Mouse (Mus musculus): ENCODE measurements around the gene Txndc15.

Txndc15 gene

DNA sequence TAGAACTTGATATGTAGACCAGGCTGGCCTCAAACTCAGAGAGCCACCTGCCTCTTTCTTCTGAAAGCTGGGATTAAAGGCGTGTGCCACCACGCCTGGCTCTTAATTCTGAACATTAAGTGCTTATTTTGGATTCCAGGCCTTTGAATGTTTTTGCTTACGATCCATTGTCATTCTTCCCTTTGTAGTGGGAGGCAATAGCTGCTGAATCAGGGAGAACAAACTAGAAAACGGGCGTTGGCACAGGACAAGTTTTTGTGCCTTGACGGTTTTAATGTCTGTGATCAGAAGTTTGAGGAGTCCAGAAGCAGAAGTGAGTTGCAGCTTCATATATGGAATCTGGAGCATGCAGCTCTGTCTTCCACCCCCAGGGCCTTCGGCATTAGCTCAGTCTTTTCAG lies 16.3 kb downstream of the Txndc15 start:
- DNase-seq (ENCODE audit: low spot score in 2 of 2) = no peak

DNA sequence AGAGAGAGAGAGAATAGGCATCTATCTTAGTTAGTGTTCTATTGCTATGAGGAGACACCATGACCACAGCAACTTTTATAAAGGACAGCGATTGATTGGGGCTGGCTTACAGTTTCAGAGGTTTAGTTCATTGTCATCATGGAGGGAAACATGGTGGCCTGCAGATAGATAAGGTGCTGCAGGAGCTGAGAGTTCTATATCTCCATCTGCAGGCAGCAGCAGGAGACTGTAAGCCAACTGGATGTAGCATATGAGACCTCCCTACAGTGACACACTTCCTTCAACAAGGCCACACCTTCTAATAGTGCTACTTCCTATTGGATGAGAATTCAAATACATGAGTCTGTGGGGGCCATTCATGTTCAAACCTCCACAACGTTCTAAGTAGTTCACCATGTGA lies 17.7 kb downstream of the Txndc15 start:
- DNase-seq (ENCODE audit: low spot score in 2 of 2) = no peak

DNA sequence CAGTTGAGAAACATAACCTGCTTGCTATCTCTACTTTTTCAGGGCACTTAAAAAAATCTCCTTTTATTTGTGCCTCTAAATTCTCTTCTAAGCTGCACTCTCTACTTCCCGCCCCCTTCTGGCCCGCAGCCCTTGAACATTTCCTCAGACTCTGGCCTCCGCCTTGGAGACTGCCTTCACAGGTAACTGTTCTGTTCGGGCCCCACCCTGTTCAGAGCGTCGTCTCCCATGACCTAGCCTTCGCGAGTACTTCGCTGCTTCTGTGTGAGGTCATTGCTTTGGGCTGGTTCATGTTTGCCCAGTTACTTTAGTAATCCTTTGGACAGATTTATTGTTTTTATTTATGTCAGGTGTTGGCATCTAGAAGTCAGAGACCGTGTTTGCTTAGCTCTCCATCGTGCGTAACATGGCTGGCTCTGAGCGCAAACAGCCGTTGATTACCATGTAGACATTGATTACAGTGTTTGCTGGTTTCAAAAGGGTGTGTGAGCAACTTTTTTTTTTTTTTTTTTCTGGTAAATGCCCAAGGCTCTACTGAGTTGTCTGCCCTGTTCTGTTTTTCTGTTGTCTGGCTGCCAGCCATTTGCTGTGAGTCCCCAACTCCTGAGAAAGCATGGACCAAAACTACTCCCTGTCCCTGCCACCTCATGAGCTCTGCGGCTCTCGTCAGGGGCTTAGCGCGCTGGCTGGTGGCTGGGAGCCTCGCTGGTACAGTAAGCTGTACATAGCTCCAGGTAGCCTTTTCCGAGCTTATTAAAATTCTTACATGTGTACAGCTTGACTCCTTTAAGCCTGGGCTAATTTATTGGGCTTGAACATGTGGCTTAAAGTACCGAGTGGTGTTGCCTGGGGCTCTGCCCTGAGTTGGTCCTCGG lies 19.4 kb downstream of the Txndc15 start:
- peak; percentile 21 to 33 for DNase-seq (ENCODE audit: low spot score in 2 of 2)

DNA sequence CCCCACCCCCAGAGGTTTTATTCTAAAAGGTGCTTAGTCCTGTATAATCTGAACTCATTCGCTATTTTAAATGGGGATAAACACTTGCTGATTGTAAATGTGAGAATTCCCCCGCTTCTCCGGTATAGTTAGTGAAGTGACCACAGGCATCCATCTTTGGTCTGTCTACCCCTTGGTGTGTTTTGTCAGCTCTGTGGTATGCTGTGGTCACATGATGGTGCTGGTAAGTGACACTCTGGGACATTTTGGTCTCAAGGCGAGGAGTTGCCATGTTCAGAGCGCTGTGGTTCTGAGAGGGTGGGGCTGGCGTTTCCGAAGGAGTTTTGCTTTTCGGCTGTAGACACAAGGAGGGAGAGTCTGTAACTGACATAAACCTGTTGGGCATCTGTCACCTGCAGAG lies 23.4 kb downstream of the Txndc15 start:
- no peak for DNase-seq (ENCODE audit: low spot score in 2 of 2)

DNA sequence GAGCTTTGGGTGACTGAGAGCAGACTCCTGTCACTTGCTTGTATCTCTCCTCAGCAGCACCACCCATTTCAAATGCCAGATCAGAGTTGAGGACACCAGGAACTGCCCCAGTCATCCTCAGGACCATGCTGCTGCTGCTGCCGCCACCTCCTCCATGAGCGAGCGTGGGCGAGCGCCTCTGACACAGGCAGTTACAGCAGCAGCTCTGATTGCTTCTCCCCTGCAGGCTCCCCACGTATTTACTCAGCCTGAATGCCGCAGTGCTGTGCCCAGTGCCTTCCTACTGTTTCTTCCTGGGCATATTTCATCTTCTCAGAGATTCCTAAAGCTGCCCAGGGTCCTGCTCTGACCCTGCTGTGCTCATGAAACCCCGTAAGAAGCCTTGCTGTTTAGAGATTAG lies 27.9 kb downstream of the Txndc15 start:
- no peak for DNase-seq (ENCODE audit: low spot score in 2 of 2)

DNA sequence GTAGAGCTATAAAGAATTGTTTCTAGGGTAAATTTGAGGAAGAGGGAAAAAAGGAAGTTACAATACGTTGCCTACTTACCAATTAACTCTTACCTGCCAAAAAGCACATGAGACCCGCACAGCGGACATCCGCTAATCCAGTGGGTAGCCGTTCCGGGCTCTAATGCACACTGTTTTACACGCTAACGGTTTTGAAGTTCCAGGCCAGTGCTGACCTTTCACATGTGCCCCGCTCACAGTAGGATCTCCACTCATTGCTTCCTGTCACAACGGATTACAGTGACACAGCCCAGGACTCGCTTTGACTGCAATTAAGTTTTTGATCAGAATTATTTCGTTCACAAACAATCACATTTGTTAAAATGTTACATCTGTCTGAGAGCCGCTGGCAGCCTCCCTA lies 39.9 kb downstream of the Txndc15 start:
- DNase-seq (ENCODE audit: low spot score in 2 of 2) = no peak

DNA sequence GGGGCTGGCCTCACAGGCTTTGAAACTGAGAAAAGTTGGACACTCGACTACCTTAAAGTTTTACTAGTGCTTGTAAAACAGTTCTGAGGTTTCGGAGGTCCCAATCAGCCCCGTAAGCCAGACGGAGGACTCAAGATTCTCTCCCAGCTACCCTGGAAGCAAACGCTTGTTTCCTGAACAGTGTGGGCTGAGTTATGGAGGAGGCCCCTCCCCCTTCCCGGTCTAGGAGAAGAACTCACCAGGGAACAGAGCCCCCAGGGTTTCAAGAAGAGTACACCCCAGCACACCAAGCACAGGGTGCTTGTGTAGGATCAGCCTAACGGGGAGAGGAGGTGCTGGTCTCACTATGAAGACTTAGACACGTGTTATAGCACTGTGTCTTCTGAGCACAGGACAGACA lies 42.3 kb downstream of the Txndc15 start:
- DNase-seq (ENCODE audit: low spot score in 2 of 2) = no peak

DNA sequence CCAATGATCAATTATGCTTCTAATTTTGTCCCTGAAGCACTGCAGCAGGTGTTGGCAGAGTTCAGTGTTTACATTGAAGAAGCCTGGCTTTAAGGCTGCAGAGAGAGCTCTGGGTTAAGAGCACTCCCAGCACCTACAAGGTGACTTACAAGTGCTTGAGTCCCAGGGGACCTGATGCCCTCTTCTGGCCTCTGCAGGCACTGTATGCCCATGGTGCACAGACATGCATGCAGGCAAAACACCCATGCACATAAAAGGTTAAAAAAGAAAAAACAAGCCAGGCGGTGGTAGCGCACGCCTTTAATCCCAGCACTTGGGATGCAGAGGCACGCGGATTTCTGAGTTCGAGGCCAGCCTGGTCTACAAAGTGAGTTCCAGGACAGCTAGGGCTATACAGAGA lies 43.2 kb downstream of the Txndc15 start:
- no peak for DNase-seq (ENCODE audit: low spot score in 2 of 2)

DNA sequence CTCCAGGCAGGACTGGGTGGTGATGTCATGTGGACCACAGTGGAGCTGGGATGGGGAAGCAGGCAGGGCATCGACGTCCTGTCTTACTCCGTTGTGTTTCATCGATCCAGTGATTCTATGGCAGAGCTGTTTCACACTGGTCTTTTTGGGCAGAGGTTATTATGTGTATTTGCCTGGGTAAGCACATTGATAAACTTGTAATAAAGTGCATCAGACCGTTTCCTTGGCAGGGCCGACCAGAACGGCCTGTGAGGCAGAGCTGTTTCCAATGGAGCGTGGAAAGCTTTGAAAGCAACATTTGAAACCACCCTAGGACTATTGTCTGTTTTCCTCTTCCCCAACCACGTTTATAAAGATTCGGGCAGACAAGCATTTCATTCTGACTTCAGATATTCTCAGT lies 46.1 kb downstream of the Txndc15 start:
- DNase-seq (ENCODE audit: low spot score in 2 of 2) = no peak

DNA sequence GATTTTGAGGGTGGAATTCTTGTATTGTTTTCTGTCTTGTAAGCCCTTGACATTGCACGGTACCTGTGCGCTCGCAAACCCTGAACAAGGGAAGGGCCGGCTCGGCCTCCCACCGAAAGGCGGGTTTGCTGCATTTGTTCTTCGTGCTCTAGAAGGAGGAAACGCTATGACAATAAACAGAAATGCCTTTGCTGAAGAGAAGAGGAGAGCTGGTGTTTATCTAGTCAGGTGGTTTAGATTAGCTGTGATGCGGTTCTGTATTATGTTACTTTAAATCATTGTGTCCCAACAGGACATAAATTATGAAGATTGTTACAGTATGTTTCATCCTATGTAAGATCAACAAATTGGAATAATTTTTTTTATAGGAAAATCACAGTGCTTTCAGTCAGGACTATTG lies 47.0 kb downstream of the Txndc15 start:
- no peak for DNase-seq (ENCODE audit: low spot score in 2 of 2)

DNA sequence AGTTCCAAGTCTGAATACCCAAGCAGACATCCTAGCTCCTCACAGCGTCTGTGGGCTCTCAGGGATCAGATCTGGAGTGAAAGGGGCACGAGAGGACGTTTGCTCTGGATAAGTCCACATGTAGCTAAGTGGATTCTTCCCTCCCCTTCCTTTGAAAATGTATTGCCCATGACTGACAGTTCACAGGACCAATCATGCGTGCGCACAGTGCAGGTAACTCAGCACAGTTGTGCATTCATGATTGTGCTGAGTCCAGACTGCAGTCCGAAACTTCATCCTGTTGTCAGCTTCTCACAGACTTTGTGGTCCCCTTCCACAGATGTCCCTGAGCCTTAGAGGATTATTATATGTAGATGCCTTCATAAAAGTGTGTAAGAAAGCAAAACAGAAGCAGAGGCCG lies 59.9 kb downstream of the Txndc15 start:
- no peak for DNase-seq (ENCODE audit: low spot score in 2 of 2)

DNA sequence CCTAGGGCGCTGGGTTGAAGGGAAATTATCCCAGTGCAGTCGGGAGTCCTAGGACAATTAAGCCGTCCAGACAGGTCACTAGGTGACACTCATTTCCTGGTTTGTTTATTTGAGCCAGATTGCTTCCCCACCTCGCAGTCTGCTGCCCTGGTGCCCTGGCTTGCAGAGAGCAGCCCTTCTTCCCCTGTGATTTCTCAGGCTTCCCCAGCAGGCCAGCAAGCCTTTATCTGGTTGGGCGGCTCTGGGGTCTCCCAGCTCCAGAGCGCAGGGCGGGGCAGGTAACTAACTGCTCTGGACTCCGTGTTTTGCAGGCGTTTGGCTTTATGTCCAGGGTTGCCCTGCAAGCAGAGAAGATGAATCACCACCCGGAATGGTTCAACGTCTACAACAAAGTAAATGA lies 60.6 kb downstream of the Txndc15 start:
- DNase-seq (ENCODE audit: low spot score in 2 of 2) = no peak

Measured in urinary bladder, adult 18-20 months (tissue).